Mouse (Mus musculus): ENCODE measurements at regions not wholly inside any gene's neighbourhood (a gene's known extent, or its start where the extent isn't known, plus 50 kb on each side); places are given as distances from the start of the nearest gene placed in this dataset.

GRCm38 (mm10) chr2:147247981-147248514 is 54.0 kb upstream of the Nkx2-2 start:
- no peak for ATAC-seq (ENCODE audit: insufficient read depth, low FRiP score, low TSS enrichment)
- 80% methylated on average over 6 of the region's 6 CpGs for WGBS

GRCm38 (mm10) chr2:147247238-147247637 is 53.2 kb upstream of the Nkx2-2 start:
- Histone ChIP-seq H3K36me3 (ENCODE audit: control insufficient read depth, insufficient read depth, low read length) (no peaks in the 10 kb centered on the region), H3K9me3 (ENCODE audit: control insufficient read depth, low read length) (no peaks in the 10 kb centered on the region), H3K4me3 (ENCODE audit: low read depth, low read length) (no peak overlapping the region), H3K9ac (ENCODE audit: low read length) (no peak overlapping the region), H3K27ac (ENCODE audit: low read depth, low read length) (no peak overlapping the region), H3K27me3 (ENCODE audit: control insufficient read depth, insufficient read depth, low read length) (no peaks in the 10 kb centered on the region), H3K4me2 (ENCODE audit: low read depth) (no peak overlapping the region), H3K4me1 (ENCODE audit: control insufficient read depth, insufficient read depth, low read length) (no peaks in the 10 kb centered on the region)
- no peak for DNase-seq (ENCODE audit: low spot score)
- 82% methylated on average over 8 of the region's 8 CpGs for WGBS
- ATAC-seq (ENCODE audit: insufficient read depth, low FRiP score, low TSS enrichment): no peak

More at GRCm38 (mm10) chr2:147247981-147248514, 54.0 kb upstream of the Nkx2-2 start:
- Histone ChIP-seq H3K4me2 (ENCODE audit: low read depth) (no peak overlapping the region), H3K9ac (ENCODE audit: low read length) (no peak overlapping the region), H3K4me1 (ENCODE audit: control insufficient read depth, insufficient read depth, low read length) (no peaks in the 10 kb centered on the region), H3K27me3 (ENCODE audit: control insufficient read depth, insufficient read depth, low read length) (no peaks in the 10 kb centered on the region), H3K9me3 (ENCODE audit: control insufficient read depth, low read length) (no peaks in the 10 kb centered on the region), H3K27ac (ENCODE audit: low read depth, low read length) (no peak overlapping the region), H3K4me3 (ENCODE audit: low read depth, low read length) (no peak overlapping the region), H3K36me3 (ENCODE audit: control insufficient read depth, insufficient read depth, low read length) (no peaks in the 10 kb centered on the region)
- DNase-seq (ENCODE audit: low spot score): no peak

DNA sequence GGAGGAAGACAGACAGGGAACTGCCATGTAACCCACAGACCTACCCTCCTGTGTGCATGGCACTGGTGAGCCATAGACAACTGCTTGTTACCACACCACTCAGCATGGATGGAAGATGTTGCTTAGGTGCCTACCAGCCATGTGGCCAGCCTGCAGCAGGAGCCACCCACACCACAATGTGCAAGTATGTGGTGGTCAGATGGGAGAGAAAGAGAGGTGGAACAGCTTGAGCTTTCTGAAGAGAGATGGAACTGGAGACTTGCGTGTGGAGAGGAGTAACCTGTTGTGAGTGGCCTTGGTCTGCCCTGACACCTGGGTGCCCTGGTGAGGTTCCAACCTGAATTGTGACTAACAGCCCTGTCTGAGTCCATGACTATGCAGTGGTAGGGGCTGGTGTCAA is 50.4 kb upstream of the Nkx2-2 start:
- Histone ChIP-seq H3K9ac (ENCODE audit: low read length) (no peak overlapping the region), H3K27ac (ENCODE audit: low read depth, low read length) (no peak overlapping the region), H3K27me3 (ENCODE audit: control insufficient read depth, insufficient read depth, low read length) (no peaks in the 10 kb centered on the region), H3K4me2 (ENCODE audit: low read depth) (no peak overlapping the region), H3K36me3 (ENCODE audit: control insufficient read depth, insufficient read depth, low read length) (no peaks in the 10 kb centered on the region), H3K9me3 (ENCODE audit: control insufficient read depth, low read length) (no peaks in the 10 kb centered on the region), H3K4me3 (ENCODE audit: low read depth, low read length) (no peak overlapping the region), H3K4me1 (ENCODE audit: control insufficient read depth, insufficient read depth, low read length) (no peaks in the 10 kb centered on the region)
- no peak for ATAC-seq (ENCODE audit: insufficient read depth, low FRiP score, low TSS enrichment)
- WGBS: 94% methylated on average over 1 of the region's 1 CpGs
- no peak for DNase-seq (ENCODE audit: low spot score)
